Mouse (Mus musculus): ENCODE results near the gene Ifit1bl1. TPM values are rescaled to one million over a fixed set of nuclear protein-coding genes. Genes with fewer than 3 reads are reported as not detected.
"Not testable (repeated sequence)": the region's sequence is repeated elsewhere in the genome, so short reads cannot be mapped to it uniquely, and the experiment has no call there.

Gene Ifit1bl1
- 0.84 and 0.87 TPM in 2 replicates for polyA plus RNA-seq (2012; rRNA removed)

DNA sequence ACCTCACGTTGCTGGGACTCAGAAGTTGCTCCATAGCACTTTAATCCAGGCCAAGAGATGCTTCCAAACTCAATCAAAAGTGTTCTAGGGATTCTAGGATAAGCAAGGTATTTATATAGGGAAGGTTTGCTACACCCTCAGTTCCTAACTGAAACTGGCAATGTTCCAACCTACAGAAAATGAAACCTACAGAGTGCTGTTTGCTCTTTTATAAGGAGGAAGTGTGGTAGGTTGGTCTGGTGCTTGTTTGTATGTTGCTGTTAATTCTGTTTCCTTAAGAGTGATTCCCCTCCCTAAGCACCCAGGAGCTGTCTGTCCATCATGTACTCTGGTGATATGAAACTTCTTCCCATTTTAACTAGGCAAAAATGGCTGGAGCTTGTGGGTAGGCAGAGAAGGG is at the start of gene Ifit1bl1:
Gene Ifit1bl1 (minus strand): TSS at position 69 of the 400 bp plus-strand sequence.
- not testable (repeated sequence) for DNase-seq (ENCODE audit: low spot score)

- DNase-seq (ENCODE audit: low spot score): no peak
These were observed 49.2 kb upstream of the Ifit1bl1 start for GRCm38 (mm10) chr19:34650997-34651396.

DNA sequence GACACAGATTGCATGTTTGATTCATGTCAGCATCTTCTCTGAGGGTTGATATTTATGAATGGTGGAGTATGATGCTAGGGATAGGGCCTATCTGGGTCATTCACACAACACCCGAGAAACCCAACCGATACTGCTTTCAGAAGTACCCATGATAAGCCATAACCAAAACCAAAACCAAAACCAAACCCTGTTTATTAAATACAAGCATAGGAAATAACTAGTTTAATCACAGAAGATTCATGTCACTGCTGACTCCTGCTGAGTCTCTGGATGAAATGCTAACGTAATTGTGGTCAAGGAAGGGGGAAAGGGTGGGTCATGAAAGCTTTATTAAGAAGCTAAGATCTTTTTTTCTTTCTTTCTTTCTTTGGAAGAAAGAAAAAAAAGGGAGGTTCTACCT is 48.5 kb upstream of the Ifit1bl1 start:
- DNase-seq (ENCODE audit: low spot score): no peak

GRCm38 (mm10) chr19:34647630-34648029 is 45.9 kb upstream of the Ifit1bl1 start:
- not testable (repeated sequence) for DNase-seq (ENCODE audit: low spot score)

DNA sequence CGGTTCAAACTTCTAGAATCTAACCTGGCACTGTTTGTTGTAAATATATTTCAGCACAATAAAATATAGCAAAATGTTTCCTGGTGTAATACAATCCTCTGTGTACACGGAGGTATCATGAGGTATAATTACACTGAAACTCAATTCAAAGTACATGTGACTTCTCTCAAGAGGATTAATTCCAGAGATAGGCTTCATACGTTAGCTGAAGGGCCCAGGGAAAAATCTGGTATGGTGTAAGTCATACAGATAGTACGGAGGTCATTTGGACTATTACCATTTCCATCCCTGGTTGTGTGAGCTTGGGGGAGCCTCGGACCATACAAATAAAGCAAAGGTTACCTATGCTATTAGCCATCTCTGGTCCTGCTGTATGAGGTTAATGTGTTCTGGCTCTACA is 40.9 kb upstream of the Ifit1bl1 start:
- DNase-seq (ENCODE audit: low spot score): no peak

DNA sequence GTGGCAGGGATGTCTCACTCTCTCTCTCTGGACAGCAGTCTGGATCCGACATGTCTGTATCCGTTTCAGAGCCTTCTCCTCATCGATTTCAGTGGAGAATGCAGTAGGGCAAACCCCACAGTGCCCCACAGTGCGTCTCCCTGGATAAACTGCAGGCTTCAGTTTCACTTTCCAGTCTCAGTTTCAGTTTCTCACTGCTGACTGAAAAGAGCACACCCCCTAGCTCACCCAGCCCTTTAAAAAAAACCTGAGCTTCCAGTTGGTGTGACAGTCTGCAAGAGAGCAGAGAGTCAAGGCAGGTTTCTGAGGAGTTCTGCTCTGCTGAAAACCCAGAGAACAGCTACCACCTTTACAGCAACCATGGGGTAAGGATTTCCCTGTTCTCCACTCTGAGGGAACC is 38.9 kb upstream of the Ifit1bl1 start, which contains the start of the genes Ifit1bl2 and Ifit1:
Gene Ifit1bl2 (minus strand): TSS at position 121 of the 400 bp plus-strand sequence.
Gene Ifit1 (plus strand): TSS at position 249 of the 400 bp plus-strand sequence.
- DNase-seq (ENCODE audit: low spot score): no peak

DNA sequence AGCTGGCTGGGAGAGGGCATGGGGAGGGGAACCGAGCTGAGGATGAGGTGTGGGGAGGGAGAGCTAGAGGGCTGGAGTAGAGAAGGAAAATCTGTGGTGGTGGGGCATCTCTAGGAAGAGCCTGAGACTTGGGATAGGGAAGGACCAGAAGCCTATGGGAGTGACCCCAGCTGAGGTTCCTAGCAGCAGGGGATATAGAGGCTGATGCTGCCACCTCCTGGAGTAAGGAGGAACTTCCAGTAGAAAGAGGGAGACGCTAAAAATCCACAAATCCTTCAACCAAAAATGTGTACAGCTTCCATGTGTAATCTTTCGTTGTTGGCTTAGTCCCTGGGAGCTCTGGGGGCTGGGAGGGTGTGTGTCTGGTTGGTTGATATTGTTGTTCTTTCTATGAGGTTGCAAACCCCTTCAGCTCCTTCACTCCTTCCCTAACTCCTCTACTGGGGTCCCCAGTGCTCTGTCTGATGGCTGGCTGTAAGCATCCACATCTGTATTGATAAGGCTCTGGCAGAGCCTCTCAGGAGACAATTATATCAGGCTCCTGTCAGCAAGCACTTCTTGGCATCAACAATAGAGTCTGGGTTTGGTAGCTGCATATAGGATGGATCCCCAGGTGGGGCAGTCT is 35.3 kb upstream of the Ifit1bl1 start:
- no peak for DNase-seq (ENCODE audit: low spot score)

DNA sequence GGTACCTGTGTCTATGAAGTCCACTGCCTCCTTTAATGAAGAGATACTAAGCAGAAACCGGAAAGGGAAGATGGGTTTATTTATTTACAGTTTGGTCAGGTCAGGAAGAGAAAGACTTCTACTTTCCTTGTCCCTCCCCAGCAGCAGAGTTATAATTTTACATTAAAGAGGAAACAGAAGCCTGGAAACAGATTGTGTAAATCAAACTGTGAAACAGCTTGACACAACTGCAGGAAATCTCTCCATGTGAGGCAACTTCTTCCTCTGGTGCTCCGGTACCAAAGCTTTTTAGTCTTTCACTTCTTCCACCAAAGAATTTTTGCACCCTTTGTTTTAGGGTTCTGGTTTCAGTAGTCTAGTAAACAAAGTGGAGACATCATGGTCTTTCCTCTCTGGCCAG is 31.7 kb upstream of the Ifit1bl1 start:
- no peak for DNase-seq (ENCODE audit: low spot score)

DNA sequence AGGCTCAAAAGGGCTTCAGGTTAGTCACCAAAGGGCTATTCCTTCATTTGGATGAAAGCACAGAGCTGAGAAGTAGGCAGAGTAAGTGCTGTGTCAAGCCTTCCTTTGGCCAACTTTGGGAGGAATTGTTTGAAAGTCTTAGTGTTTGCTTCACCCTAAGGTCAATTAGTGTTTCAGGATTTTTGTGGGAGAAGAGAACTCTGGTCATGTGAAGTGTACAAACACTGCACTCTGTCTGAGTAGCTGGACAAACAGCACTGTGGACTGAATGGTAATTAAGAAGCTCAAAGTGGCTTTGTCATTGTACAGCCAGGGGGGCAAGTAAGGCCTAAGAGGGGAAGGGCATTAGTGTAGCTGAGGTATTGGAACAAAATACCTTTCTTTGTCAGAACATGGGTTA is 29.7 kb upstream of the Ifit1bl1 start:
- DNase-seq (ENCODE audit: low spot score): no peak

- DNase-seq (ENCODE audit: low spot score): no peak
These were observed 25.7 kb upstream of the Ifit1bl1 start for GRCm38 (mm10) chr19:34627496-34627895.

- DNase-seq (ENCODE audit: low spot score): no peak
These were observed 22.9 kb upstream of the Ifit1bl1 start for GRCm38 (mm10) chr19:34624663-34625062.

DNA sequence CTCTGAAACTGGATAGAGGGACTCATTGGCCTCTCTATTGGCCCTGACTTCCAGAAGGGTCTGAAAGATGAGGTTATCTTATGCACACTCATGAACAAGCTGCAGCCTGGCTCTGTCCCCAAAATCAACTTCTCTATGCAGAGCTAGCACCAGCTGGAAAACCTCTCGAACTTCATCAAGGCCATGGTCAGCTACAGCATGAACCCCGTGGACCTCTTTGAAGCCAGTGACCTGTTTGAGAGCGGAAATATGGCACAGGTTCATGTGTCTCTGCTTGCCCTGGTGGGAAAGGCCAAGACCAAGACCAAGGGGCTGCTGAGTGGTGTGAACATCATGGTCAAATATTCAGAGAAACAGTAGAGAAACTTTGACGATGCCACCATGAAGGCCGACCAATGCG is 22.0 kb upstream of the Ifit1bl1 start:
- no peak for DNase-seq (ENCODE audit: low spot score)

- no peak for DNase-seq (ENCODE audit: low spot score)
These were observed 19.1 kb upstream of the Ifit1bl1 start for GRCm38 (mm10) chr19:34620871-34621270.

GRCm38 (mm10) chr19:34612243-34613001 is 10.7 kb upstream of the Ifit1bl1 start:
- not testable (repeated sequence) for DNase-seq (ENCODE audit: low spot score)

- not testable (repeated sequence) for DNase-seq (ENCODE audit: low spot score)
These were observed 8.4 kb upstream of the Ifit1bl1 start for GRCm38 (mm10) chr19:34610118-34610517.

DNA sequence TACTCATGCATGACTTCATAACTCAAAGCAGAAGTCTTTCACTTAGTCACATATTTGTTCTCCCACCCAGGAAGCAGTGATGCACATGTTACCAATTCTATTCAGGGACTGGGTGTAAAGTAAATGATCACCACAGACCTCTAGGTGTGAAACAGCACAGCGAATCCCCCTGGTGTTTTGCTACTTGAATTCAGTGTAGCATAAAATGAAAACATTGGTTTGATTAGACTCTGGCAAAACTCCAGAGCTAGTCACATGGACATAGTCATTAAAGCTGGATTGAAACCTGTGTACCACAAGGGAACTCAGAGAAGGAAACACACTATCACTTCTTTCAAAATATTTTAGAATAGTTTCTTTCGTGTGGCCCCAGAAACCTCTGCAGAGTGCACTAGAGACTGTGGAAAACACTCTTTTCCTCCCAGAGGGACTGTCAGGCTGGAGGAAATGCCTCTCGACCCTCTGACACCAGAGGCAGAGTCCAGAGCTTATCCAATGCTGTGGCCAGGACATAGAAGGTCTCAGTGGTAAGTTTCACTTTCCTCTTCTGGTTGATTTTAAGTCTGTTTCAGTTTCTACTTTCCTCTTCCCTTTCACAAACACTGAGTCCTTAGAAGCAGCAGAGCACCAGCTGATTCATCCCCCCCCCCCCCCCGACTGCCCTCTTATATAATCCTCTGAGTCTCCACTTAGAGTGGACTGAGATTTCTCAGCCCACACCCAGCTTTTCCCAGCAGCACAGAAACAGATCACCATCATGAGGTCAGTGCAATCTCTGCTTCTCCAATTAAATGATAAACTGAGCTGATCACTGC is 5.7 kb upstream of the Ifit1bl1 start, which contains the start of gene Ifit3b:
Gene Ifit3b (plus strand): TSS at position 734 of the 815 bp plus-strand sequence.
- DNase-seq (ENCODE audit: low spot score): not testable (repeated sequence)

DNA sequence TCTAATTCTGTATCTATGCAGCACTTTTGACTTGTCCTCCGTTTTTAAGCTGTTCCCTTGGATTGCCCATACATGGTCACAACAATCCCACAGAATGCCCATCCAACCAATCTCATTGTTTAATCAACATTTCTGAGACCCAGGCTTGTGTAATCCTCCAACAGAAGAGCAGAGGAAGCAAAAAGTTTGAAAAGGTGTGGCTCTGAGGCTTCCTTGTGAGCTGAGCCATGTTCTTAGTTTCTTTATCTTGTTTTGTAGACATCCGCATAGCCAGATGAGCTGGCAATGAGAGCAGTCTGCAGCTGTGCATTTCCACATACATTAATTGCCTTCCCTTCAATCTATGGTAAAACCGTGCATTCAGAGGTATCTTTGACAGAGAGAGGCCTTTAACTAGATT is 3.7 kb upstream of the Ifit1bl1 start:
- no peak for DNase-seq (ENCODE audit: low spot score)

DNA sequence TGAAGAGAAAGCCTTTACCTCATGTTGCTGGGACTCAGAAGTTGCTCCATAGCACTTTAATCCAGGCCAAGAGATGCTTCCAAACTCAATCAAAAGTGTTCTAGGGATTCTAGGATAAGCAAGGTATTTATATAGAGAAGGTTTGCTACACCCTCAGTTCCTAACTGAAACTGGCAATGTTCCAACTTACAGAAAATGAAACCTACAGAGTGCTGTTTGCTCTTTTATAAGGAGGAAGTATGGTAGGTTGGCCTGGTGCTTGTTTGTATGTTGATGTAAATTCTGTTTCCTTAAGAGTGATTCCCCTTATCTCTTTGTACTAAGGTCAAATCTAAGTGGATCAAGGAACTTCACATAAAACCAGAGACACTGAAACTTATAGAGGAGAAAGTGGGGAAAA is 2.5 kb downstream of the Ifit1bl1 start:
- DNase-seq (ENCODE audit: low spot score): not testable (repeated sequence)

DNA sequence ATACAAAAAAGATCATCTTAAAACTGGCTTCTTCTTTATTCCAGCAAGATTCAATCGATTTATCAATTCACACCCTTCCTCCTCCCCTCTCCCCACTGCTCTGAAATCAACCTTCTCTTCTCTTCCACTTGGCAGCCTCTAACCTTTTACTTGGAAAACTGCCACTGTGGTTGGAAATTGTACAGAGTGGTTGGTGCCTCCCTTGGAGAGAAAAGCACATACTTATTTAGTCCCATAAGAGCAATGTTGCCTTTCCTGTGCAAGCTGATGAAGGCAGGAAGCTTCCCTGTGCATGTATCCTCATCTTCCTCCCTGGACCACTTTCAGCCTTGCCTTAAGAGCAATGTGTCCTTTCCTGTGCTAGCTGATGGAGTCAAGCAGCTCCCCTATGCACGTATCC is 3.4 kb downstream of the Ifit1bl1 start:
- DNase-seq (ENCODE audit: low spot score): no peak

- DNase-seq (ENCODE audit: low spot score): no peak
These were observed 4.9 kb downstream of the Ifit1bl1 start for GRCm38 (mm10) chr19:34596811-34597210.

DNA sequence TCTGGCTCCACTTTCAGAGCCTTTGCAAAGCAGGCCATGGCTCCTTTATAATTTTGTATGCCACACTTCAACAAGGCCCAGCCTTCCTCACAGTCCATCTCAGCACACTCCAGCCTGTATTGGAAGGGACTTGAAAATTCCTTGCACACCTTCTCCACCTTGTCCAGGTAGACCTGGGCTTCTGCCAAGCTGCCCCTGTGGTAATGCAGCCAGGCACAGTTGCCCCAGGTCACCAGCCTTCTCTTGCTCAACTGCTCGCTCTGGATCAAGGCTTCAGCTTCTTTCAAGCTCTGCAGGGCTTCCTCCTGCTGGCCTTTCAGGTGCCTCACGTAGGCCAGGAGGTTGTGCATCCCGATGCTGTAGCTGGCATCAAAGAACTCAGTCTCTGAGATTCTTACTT is 7.2 kb downstream of the Ifit1bl1 start:
- DNase-seq (ENCODE audit: low spot score): not testable (repeated sequence)

DNA sequence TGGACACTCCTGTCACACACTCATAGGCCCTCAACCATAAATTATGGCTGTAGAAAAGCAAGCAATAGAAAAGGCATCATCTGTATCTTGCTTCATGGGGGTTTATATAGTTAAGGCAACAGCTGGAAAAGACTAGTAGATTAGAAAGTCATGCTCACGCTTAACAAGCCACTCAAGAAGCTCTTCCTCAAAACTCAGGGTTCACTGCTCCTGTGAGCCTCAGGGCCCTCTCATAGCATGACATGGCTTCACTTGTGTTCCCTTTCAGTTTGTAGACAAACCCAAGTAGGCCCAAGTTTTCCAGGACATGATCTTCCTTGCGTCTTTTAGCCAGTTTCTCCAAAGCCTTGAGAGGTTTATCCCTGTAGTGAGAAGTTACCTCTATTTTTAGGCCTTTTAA is 8.3 kb downstream of the Ifit1bl1 start:
- DNase-seq (ENCODE audit: low spot score): no peak

Data from urinary bladder, adult 2 months (tissue).